Mouse (Mus musculus) megakaryocyte, embryonic 14.5 days (primary cell): ENCODE measurements at regions not wholly inside any gene's neighbourhood (a gene's known extent, or its start where the extent isn't known, plus 50 kb on each side); places are given as distances from the start of the nearest gene placed in this dataset.

Experiments used
- FLI1 ChIP-seq: IDR thresholded peaks from 2 replicates; pipeline ENCODE4 v1.6.1; 2012; ENCODE audit warnings: low read length, inconsistent platforms, mixed read lengths
- GATA1 ChIP-seq: IDR thresholded peaks from 3 replicates; pipeline ENCODE4 v1.6.1; 2012; ENCODE audit warnings: mixed read lengths, low read length, inconsistent platforms, borderline replicate concordance

DNA sequence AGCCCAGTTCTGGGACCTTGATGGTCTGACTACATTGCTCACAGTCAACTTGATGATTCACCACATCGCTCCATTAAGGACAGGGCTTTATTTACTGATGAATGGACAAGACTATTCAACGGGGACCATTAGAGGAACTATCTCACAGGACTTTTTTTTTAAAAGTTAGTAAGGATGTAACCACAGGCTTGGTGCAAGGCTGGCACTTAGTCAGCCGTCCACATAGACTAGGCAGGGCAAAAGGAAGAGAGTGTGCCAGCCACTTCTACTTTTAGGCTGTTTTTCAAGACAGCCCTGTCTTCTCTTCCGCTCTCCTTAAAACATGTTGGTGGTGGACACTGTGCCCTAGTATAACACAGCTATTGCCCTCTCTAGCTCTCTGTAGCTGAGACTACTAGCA is 336.0 kb downstream of the Sox4 start:
- TF ChIP-seq GATA1 (no peak), FLI1 (no peak)
